Mouse (Mus musculus) forebrain, embryonic 10.5 days (tissue): Measurements from ENCODE around the gene Ecm2. TPM values are rescaled to one million over a fixed set of nuclear protein-coding genes. Genes with fewer than 3 reads are reported as not detected.

ENCODE experiments used
- DNase-seq: peaks from one replicate; pipeline ENCODE4 v3.0.0-alpha.2; 2017; ENCODE audit warnings: low spot score; ENCODE audit errors: extremely low spot score
- H3K27ac ChIP-seq: fragments of 300-500 bp; sonication (generic); 2 replicates; pipeline ENCODE4 v1.5.1; 2016; ENCODE audit warnings: mild to moderate bottlenecking
- H3K27me3 ChIP-seq: fragments of 300-500 bp; sonication (generic); 2 replicates; pipeline ENCODE4 v1.6.1; 2016; ENCODE audit warnings: mild to moderate bottlenecking; ENCODE audit not compliant: poor library complexity, severe bottlenecking
- H3K36me3 ChIP-seq: fragments of 300-500 bp; sonication (generic); replicated peaks from 2 replicates; pipeline ENCODE4 v1.6.1; 2016; ENCODE audit warnings: mild to moderate bottlenecking, moderate library complexity
- H3K4me1 ChIP-seq: fragments of 300-500 bp; sonication (generic); 2 replicates; pipeline ENCODE4 v1.6.1; 2016
- H3K4me3 ChIP-seq: fragments of 300-500 bp; sonication (generic); 2 replicates; pipeline ENCODE4 v1.5.1; 2016; ENCODE audit warnings: mild to moderate bottlenecking, moderate library complexity
- H3K9me3 ChIP-seq: fragments of 300-500 bp; sonication (generic); 2 replicates; pipeline ENCODE4 v1.6.1; 2016; ENCODE audit warnings: mild to moderate bottlenecking, moderate library complexity
- WGBS: fragments of 180-500 bp; shearing (Covaris S2); methylation state at CpG from one replicate; pipeline ENCODE4 v1.1.7; 2016; 5-methylcytosine and 5-hydroxymethylcytosine counted together
- polyA plus RNA-seq: library from polyadenylated mRNA; unstranded; fragments of >200 nt; fragmentation: Nextera tagmentation; extraction: Ambion mirVana; gene quantifications from 2 replicates; pipeline ENCODE4 v1.2.1, GENCODE M21; 2016

The Ecm2 gene
- polyA plus RNA-seq, 1 experiment from 2014 or later, result 0.63 TPM

DNA sequence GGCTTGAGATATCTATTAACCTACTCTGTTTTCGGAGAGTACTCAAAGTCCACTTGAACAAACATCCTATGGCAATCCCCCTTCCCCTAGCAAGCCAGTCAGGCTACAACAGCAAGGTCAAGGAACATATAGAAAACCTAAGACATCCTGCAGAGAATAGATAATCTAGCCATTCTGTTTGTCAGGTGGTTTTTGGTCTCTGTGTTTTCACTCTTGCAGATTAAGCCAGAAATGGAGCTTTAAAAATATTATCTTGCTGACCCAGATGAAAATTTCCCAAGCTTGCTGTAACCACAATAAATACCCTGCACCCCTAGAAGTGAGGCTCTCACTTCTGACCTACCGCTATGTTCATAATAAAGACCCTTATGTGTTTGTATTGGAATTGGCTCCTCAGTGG is 66.8 kb downstream of the Ecm2 start:
- no peak for DNase-seq
- Histone ChIP-seq H3K27ac (no peak overlapping the region), H3K27me3 (no peaks in the 10 kb centered on the region), H3K4me1 (no peaks in the 10 kb centered on the region), H3K9me3 (no peaks in the 10 kb centered on the region), H3K4me3 (no peak overlapping the region), H3K36me3 (no peaks in the 10 kb centered on the region)
- 86% methylated on average over 2 of the region's 2 CpGs for WGBS

- WGBS, result 73% methylated on average over 8 of the region's 8 CpGs
Measured at GRCm38 (mm10) chr13:49581541-49582530, 77.2 kb downstream of the Ecm2 start, which contains the start of gene Omd. Gene Omd, plus strand, starts transcription at chr13:49582462.

More at GRCm38 (mm10) chr13:49581541-49582530, 77.2 kb downstream of the Ecm2 start, which contains the start of gene Omd:
- no peaks in the 10 kb centered on the region for H3K27me3 ChIP-seq
- H3K27ac ChIP-seq, result peak within 1 kb of the TSS; percentile 65; the same call in 1 of the 2 replicates
- no peak within 1 kb of the TSS for H3K4me3 ChIP-seq
- H3K4me1 ChIP-seq, result no peaks in the 10 kb centered on the region
- H3K9me3 ChIP-seq, result no peaks in the 10 kb centered on the region
- no peak for DNase-seq
- H3K36me3 ChIP-seq, result no peaks in the 10 kb centered on the region

Other genes with a start within 250 kb of the Ecm2 start
- 0.90 and 1.1 TPM in 2 replicates for gene Fgd3, start 184.5 kb upstream of the Ecm2 start, polyA plus RNA-seq
- gene Bicd2, start 163.2 kb upstream of the Ecm2 start, polyA plus RNA-seq, result 26.2 and 28.8 TPM in 2 replicates
- 18.7 and 20.4 TPM in 2 replicates for gene Ippk, start 83.6 kb upstream of the Ecm2 start, polyA plus RNA-seq
- gene Tes3-ps, start 11.5 kb upstream of the Ecm2 start, polyA plus RNA-seq, result 1.5 and 1.8 TPM in 2 replicates
- 0.18 and 0.21 TPM in 2 replicates for gene Aspn, start 39.6 kb downstream of the Ecm2 start, polyA plus RNA-seq
- gene Omd, start 77.7 kb downstream of the Ecm2 start, polyA plus RNA-seq, result 0.99 and 1.1 TPM in 2 replicates
- gene Ogn, start 103.2 kb downstream of the Ecm2 start, polyA plus RNA-seq, result 1.7 and 2.6 TPM in 2 replicates
- 36.4 and 37.1 TPM in 2 replicates for gene Cenpp, start 148.0 kb downstream of the Ecm2 start, polyA plus RNA-seq
- gene Nol8, start 148.3 kb downstream of the Ecm2 start, polyA plus RNA-seq, result 23.1 and 25.9 TPM in 2 replicates
- 120 and 125 TPM in 2 replicates for gene Iars, start 177.3 kb downstream of the Ecm2 start, polyA plus RNA-seq